19 mouse cellular contexts compared by ENCODE assay signal in genomic region chr9:43096337-43096736, GRCm38 (mm10). TPM values are rescaled to one million over a fixed set of nuclear protein-coding genes. Genes with fewer than 3 reads are reported as not detected.
DNase-seq lines count a peak whose midpoint lies in the region; ATAC-seq and TF ChIP-seq lines count a peak whose summit lies in the region.
"Had no signal": no experiment of that assay in that cellular context is flagged by ENCODE, and none has a peak within 500 bp of the region (broad histone marks: within the 10 kb centered on the region; RNA-seq: fewer than 3 reads in every experiment).

No protein-coding gene starts in this region.

- H3K27me3 ChIP-seq in spleen, adult 2 months (ENCODE audit: control insufficient read depth, insufficient read depth, low read length): peaks cover 2% of the 10 kb centered on the region
- no peaks in the 10 kb centered on the region for H3K27me3 ChIP-seq in myocyte (ENCODE audit: control insufficient read depth, insufficient read depth, insufficient read length)
- H3K27me3 ChIP-seq in midbrain, embryonic 13.5 days: no peaks in the 10 kb centered on the region
- H3K27me3 ChIP-seq: embryonic facial prominence, embryonic 13.5 days; forebrain, embryonic 12.5 days; heart, embryonic 15.5 days; limb, embryonic 12.5 days; neural tube, embryonic 12.5 days had no signal

- no peak for ATAC-seq in midbrain, embryonic 13.5 days

- H3K4me2 ChIP-seq in myocyte (ENCODE audit: low read depth): peak overlapping the region; percentile 1
- no peak overlapping the region for H3K4me2 ChIP-seq in midbrain, embryonic 13.5 days (replicated peaks)
- H3K4me2 ChIP-seq: embryonic facial prominence, embryonic 13.5 days; forebrain, embryonic 12.5 days; heart, embryonic 15.5 days; hindbrain, embryonic 14.5 days; limb, embryonic 12.5 days; neural tube, embryonic 12.5 days had no signal

- H3K79me2 ChIP-seq in myocyte (ENCODE audit: control insufficient read depth, insufficient read depth): peaks cover 96% of the 10 kb centered on the region

- H3K36me3 ChIP-seq in spleen, adult 2 months (ENCODE audit: control insufficient read depth, insufficient read depth, low read length): no peaks in the 10 kb centered on the region
- no peaks in the 10 kb centered on the region for H3K36me3 ChIP-seq in myocyte (ENCODE audit: control insufficient read depth, insufficient read depth)
- no peaks in the 10 kb centered on the region for H3K36me3 ChIP-seq in midbrain, embryonic 13.5 days
- H3K36me3 ChIP-seq: embryonic facial prominence, embryonic 13.5 days; forebrain, embryonic 12.5 days; heart, embryonic 15.5 days; limb, embryonic 12.5 days; neural tube, embryonic 12.5 days had no signal

- H3K27ac ChIP-seq in spleen, adult 2 months (ENCODE audit: insufficient read depth, low read length): no peak overlapping the region
- no peak overlapping the region for H3K27ac ChIP-seq in midbrain, embryonic 13.5 days
- H3K27ac ChIP-seq: embryonic facial prominence, embryonic 13.5 days; forebrain, embryonic 12.5 days; heart, embryonic 15.5 days; hindbrain, embryonic 14.5 days; limb, embryonic 12.5 days; neural tube, embryonic 12.5 days had no signal

- no peak overlapping the region for H3K9ac ChIP-seq in midbrain, embryonic 13.5 days (replicated peaks)
- H3K9ac ChIP-seq: embryonic facial prominence, embryonic 13.5 days; forebrain, embryonic 12.5 days; heart, embryonic 15.5 days; hindbrain, embryonic 14.5 days; limb, embryonic 12.5 days; neural tube, embryonic 12.5 days had no signal

- H3K9me3 ChIP-seq in midbrain, embryonic 13.5 days: no peaks in the 10 kb centered on the region
- H3K9me3 ChIP-seq: embryonic facial prominence, embryonic 13.5 days; forebrain, embryonic 12.5 days; heart, embryonic 15.5 days; limb, embryonic 12.5 days; neural tube, embryonic 12.5 days had no signal

- TF ChIP-seq POLR2A in spleen, adult 2 months (IDR thresholded peaks at IDR 0.05; ENCODE audit: low read depth, low read length): no peak
- no peak for TF ChIP-seq POLR2A in myocyte (IDR thresholded peaks at IDR 0.05; ENCODE audit: insufficient read length, low read depth)

- H3K4me3 ChIP-seq in spleen, adult 2 months (ENCODE audit: extremely low read depth, insufficient read depth, insufficient read length): no peak overlapping the region
- H3K4me3 ChIP-seq in myocyte: no peak overlapping the region
- no peak overlapping the region for H3K4me3 ChIP-seq in midbrain, embryonic 13.5 days (replicated peaks)
- H3K4me3 ChIP-seq: embryonic facial prominence, embryonic 13.5 days; forebrain, embryonic 12.5 days; heart, embryonic 15.5 days; limb, embryonic 12.5 days; megakaryocyte, embryonic 14.5 days; neural tube, embryonic 12.5 days had no signal

- TF ChIP-seq CTCF in spleen, adult 2 months (IDR thresholded peaks at IDR 0.05; ENCODE audit: extremely low read depth, insufficient read depth, insufficient read length, insufficient replicate concordance): no peak

- H3ac ChIP-seq in myocyte (ENCODE audit: control insufficient read depth, insufficient read length): no peak overlapping the region

- DNase-seq in spleen, adult 2 months (ENCODE audit: low read depth in 1 of 2, low spot score in 2 of 2): peak; percentile 57 to 58
- no peak for DNase-seq in spleen, postnatal 14 days (ENCODE audit: low spot score in 2 of 2)
- peak; percentile 75 for DNase-seq in T-cell, adult 2 months (ENCODE audit: low spot score)
- peak; percentile 44 to 55 for DNase-seq in thymus, postnatal 36 days
- DNase-seq in frontal cortex, postnatal 36 days (ENCODE audit: low spot score in 2 of 2): no peak
- no peak for DNase-seq in cerebellum, adult 8-10 months
- DNase-seq: cerebellum, postnatal 10 days; gastrocnemius, postnatal 10 days; kidney, adult 9 months; retina, postnatal 1 day had no signal

- peaks cover 2% of the 10 kb centered on the region; the same call in 1 of the 2 replicates for H3K4me1 ChIP-seq in spleen, adult 2 months (ENCODE audit: control insufficient read depth, insufficient read depth, insufficient read length)
- H3K4me1 ChIP-seq in midbrain, embryonic 13.5 days (replicated peaks): peaks cover 7% of the 10 kb centered on the region; the same call in 1 of the 2 replicates
- H3K4me1 ChIP-seq: neural tube, embryonic 12.5 days had no signal

TF ChIP-seq in myocyte, 11 proteins besides CTCF, POLR2A, EP300 and RAD21:
- TF ChIP-seq POLR2AphosphoS2 (IDR thresholded peaks at IDR 0.05; ENCODE audit: insufficient read length, low read depth) (no peak), CEBPB (IDR thresholded peaks at IDR 0.05; ENCODE audit: insufficient read depth, poor library complexity, severe bottlenecking) (no peak), MYOG (IDR thresholded peaks at IDR 0.05; ENCODE audit: control insufficient read depth in 1 of 3, insufficient read depth in 1 of 3, insufficient read length in 2 of 3, low read depth in 2 of 3) (no peak), REST (IDR thresholded peaks at IDR 0.05; ENCODE audit: insufficient read depth, insufficient read length) (no peak), E2F4 (IDR thresholded peaks at IDR 0.05; ENCODE audit: insufficient read depth) (no peak), MYOD1 (IDR thresholded peaks at IDR 0.05; ENCODE audit: control insufficient read depth in 1 of 3, insufficient read length in 2 of 3, low read depth in 2 of 3) (no peak), TCF3 (IDR thresholded peaks at IDR 0.05; ENCODE audit: insufficient read length, low read depth) (no peak), MAX (IDR thresholded peaks at IDR 0.05; ENCODE audit: low read depth) (no peak), USF1 (IDR thresholded peaks at IDR 0.05; ENCODE audit: low read depth) (no peak), SRF (IDR thresholded peaks at IDR 0.05; ENCODE audit: control insufficient read depth, insufficient read length, low read depth) (no peak), TCF12 (IDR thresholded peaks at IDR 0.05; ENCODE audit: insufficient read depth, poor library complexity, severe bottlenecking) (no peak)

RNA-seq across cellular contexts. Expression of gene Arhgef12, which starts 10.7 kb away (rescaled TPM):
- polyA plus RNA-seq in spleen, adult 2 months (2012; rRNA removed): 7.1 and 9.0 TPM in 2 replicates
- 12.9 TPM for polyA plus RNA-seq in myocyte (2012; fragmentation: generic; extraction: Trizol)
- 20.9 and 21.2 TPM in 2 replicates for polyA plus RNA-seq in midbrain, embryonic 13.5 days (2015; fragmentation: Nextera tagmentation; extraction: Ambion mirVana)

RNA-seq across cellular contexts. Expression of gene Tmem136, which starts 20.0 kb away (rescaled TPM):
- 0.55 and 0.60 TPM in 2 replicates for polyA plus RNA-seq in spleen, adult 2 months (2012; rRNA removed)
- 0.07 TPM for polyA plus RNA-seq in myocyte (2012; fragmentation: generic; extraction: Trizol)
- polyA plus RNA-seq in midbrain, embryonic 13.5 days (2015; fragmentation: Nextera tagmentation; extraction: Ambion mirVana): 10.5 and 11.1 TPM in 2 replicates

Comparison
In these comparisons a context has a peak if more than half of its experiments do, and no peak if none do; other contexts are left out.
1. DNase-seq: peak in spleen, adult 2 months (2 of 2), T-cell, adult 2 months (single experiment) and thymus, postnatal 36 days (2 of 2); none in spleen, postnatal 14 days (0 of 2), frontal cortex, postnatal 36 days (0 of 2) and cerebellum, adult 8-10 months (single experiment).